Mouse (Mus musculus): ENCODE data around the gene Tmem229b. TPM values are rescaled to one million over a fixed set of nuclear protein-coding genes. Genes with fewer than 3 reads are reported as not detected.
A peak's percentile ranks its signal among the peaks of the same experiment; 100 is the strongest.

The Tmem229b gene
- 54.4 and 62.1 TPM in 2 replicates for polyA plus RNA-seq (2014; fragmentation: Nextera tagmentation; extraction: Ambion mirVana)

GRCm38 (mm10) chr12:79007126-79007753 lies at the start of gene Tmem229b:
Gene Tmem229b (minus strand): TSS chr12:79007627.
- Histone ChIP-seq H3K4me3 (replicated peaks; ENCODE audit: low read depth, low read length) (peak within 1 kb of the TSS; percentile 90), H3K4me1 (ENCODE audit: control insufficient read depth, insufficient read depth, low read length) (peaks cover 9% of the 10 kb centered on the region), H3K9me3 (ENCODE audit: control insufficient read depth, low read length) (no peaks in the 10 kb centered on the region), H3K36me3 (ENCODE audit: control insufficient read depth, insufficient read depth, low read length) (no peaks in the 10 kb centered on the region), H3K9ac (replicated peaks; ENCODE audit: low read length) (peak within 1 kb of the TSS; percentile 96), H3K27ac (replicated peaks; ENCODE audit: low read depth, low read length) (peak within 1 kb of the TSS; percentile 92), H3K27me3 (ENCODE audit: control insufficient read depth, insufficient read depth, low read length) (no peaks in the 10 kb centered on the region), H3K4me2 (ENCODE audit: low read length) (peak within 1 kb of the TSS; percentile 79)
- WGBS = 2% methylated on average over 48 of the region's 49 CpGs
- peak; percentile 88 for DNase-seq
- peak; percentile 92 for ATAC-seq (ENCODE audit: low FRiP score, low TSS enrichment)

GRCm38 (mm10) chr12:79055276-79055675 lies 47.8 kb upstream of the Tmem229b start:
- Histone ChIP-seq H3K9ac (replicated peaks; ENCODE audit: low read length) (no peak overlapping the region), H3K27ac (replicated peaks; ENCODE audit: low read depth, low read length) (no peak overlapping the region), H3K9me3 (ENCODE audit: control insufficient read depth, low read length) (no peaks in the 10 kb centered on the region), H3K4me1 (ENCODE audit: control insufficient read depth, insufficient read depth, low read length) (no peaks in the 10 kb centered on the region), H3K4me2 (ENCODE audit: low read length) (no peak overlapping the region), H3K27me3 (ENCODE audit: control insufficient read depth, insufficient read depth, low read length) (no peaks in the 10 kb centered on the region), H3K4me3 (replicated peaks; ENCODE audit: low read depth, low read length) (no peak overlapping the region), H3K36me3 (ENCODE audit: control insufficient read depth, insufficient read depth, low read length) (peaks cover 38% of the 10 kb centered on the region)
- ATAC-seq (ENCODE audit: low FRiP score, low TSS enrichment) = no peak
- no peak for DNase-seq
- 92% methylated on average over 7 of the region's 7 CpGs for WGBS

- Histone ChIP-seq H3K27ac (replicated peaks; ENCODE audit: low read depth, low read length) (no peak overlapping the region), H3K36me3 (ENCODE audit: control insufficient read depth, insufficient read depth, low read length) (peaks cover 39% of the 10 kb centered on the region), H3K4me3 (replicated peaks; ENCODE audit: low read depth, low read length) (no peak overlapping the region), H3K9me3 (ENCODE audit: control insufficient read depth, low read length) (no peaks in the 10 kb centered on the region), H3K4me2 (ENCODE audit: low read length) (no peak overlapping the region), H3K27me3 (ENCODE audit: control insufficient read depth, insufficient read depth, low read length) (no peaks in the 10 kb centered on the region), H3K4me1 (ENCODE audit: control insufficient read depth, insufficient read depth, low read length) (no peaks in the 10 kb centered on the region), H3K9ac (replicated peaks; ENCODE audit: low read length) (no peak overlapping the region)
- DNase-seq (no peak), ATAC-seq (ENCODE audit: low FRiP score, low TSS enrichment) (no peak)
- WGBS = 92% methylated on average over 2 of the region's 2 CpGs
Observed at GRCm38 (mm10) chr12:79052073-79052472, 44.6 kb upstream of the Tmem229b start.

GRCm38 (mm10) chr12:79050545-79051212 lies 43.3 kb upstream of the Tmem229b start:
- Histone ChIP-seq H3K9ac (replicated peaks; ENCODE audit: low read length) (no peak overlapping the region), H3K27me3 (ENCODE audit: control insufficient read depth, insufficient read depth, low read length) (no peaks in the 10 kb centered on the region), H3K36me3 (ENCODE audit: control insufficient read depth, insufficient read depth, low read length) (peaks cover 37% of the 10 kb centered on the region), H3K4me1 (ENCODE audit: control insufficient read depth, insufficient read depth, low read length) (no peaks in the 10 kb centered on the region), H3K9me3 (ENCODE audit: control insufficient read depth, low read length) (no peaks in the 10 kb centered on the region), H3K4me3 (replicated peaks; ENCODE audit: low read depth, low read length) (no peak overlapping the region), H3K27ac (replicated peaks; ENCODE audit: low read depth, low read length) (no peak overlapping the region), H3K4me2 (ENCODE audit: low read length) (no peak overlapping the region)
- ATAC-seq (ENCODE audit: low FRiP score, low TSS enrichment) (no peak), DNase-seq (no peak)
- WGBS = 94% methylated on average over 3 of the region's 3 CpGs

- Histone ChIP-seq H3K27ac (replicated peaks; ENCODE audit: low read depth, low read length) (no peak overlapping the region), H3K27me3 (ENCODE audit: control insufficient read depth, insufficient read depth, low read length) (no peaks in the 10 kb centered on the region), H3K4me2 (ENCODE audit: low read length) (no peak overlapping the region), H3K9me3 (ENCODE audit: control insufficient read depth, low read length) (no peaks in the 10 kb centered on the region), H3K36me3 (ENCODE audit: control insufficient read depth, insufficient read depth, low read length) (peaks cover 33% of the 10 kb centered on the region), H3K9ac (replicated peaks; ENCODE audit: low read length) (no peak overlapping the region), H3K4me1 (ENCODE audit: control insufficient read depth, insufficient read depth, low read length) (no peaks in the 10 kb centered on the region), H3K4me3 (replicated peaks; ENCODE audit: low read depth, low read length) (no peak overlapping the region)
- no peak for ATAC-seq (ENCODE audit: low FRiP score, low TSS enrichment)
- DNase-seq = no peak
- WGBS = 86% methylated on average over 2 of the region's 2 CpGs
Observed at GRCm38 (mm10) chr12:79049807-79050206, 42.4 kb upstream of the Tmem229b start.

- H3K9ac ChIP-seq (replicated peaks; ENCODE audit: low read length) = no peak overlapping the region
- peaks cover 30% of the 10 kb centered on the region for H3K36me3 ChIP-seq (ENCODE audit: control insufficient read depth, insufficient read depth, low read length)
- H3K4me1 ChIP-seq (ENCODE audit: control insufficient read depth, insufficient read depth, low read length) = no peaks in the 10 kb centered on the region
- no peak for ATAC-seq (ENCODE audit: low FRiP score, low TSS enrichment)
- no peak for DNase-seq
- WGBS = 94% methylated on average over 1 of the region's 1 CpGs
- H3K27ac ChIP-seq (replicated peaks; ENCODE audit: low read depth, low read length) = no peak overlapping the region
- H3K4me2 ChIP-seq (ENCODE audit: low read length) = no peak overlapping the region
- no peak overlapping the region for H3K4me3 ChIP-seq (replicated peaks; ENCODE audit: low read depth, low read length)
- no peaks in the 10 kb centered on the region for H3K27me3 ChIP-seq (ENCODE audit: control insufficient read depth, insufficient read depth, low read length)
- H3K9me3 ChIP-seq (ENCODE audit: control insufficient read depth, low read length) = no peaks in the 10 kb centered on the region
Observed at GRCm38 (mm10) chr12:79048898-79049297, 41.5 kb upstream of the Tmem229b start.

GRCm38 (mm10) chr12:79047203-79047602 lies 39.8 kb upstream of the Tmem229b start:
- H3K4me3 ChIP-seq (replicated peaks; ENCODE audit: low read depth, low read length) = no peak overlapping the region
- H3K4me1 ChIP-seq (ENCODE audit: control insufficient read depth, insufficient read depth, low read length) = no peaks in the 10 kb centered on the region
- no peak overlapping the region for H3K27ac ChIP-seq (replicated peaks; ENCODE audit: low read depth, low read length)
- H3K9me3 ChIP-seq (ENCODE audit: control insufficient read depth, low read length) = no peaks in the 10 kb centered on the region
- WGBS = 91% methylated on average over 7 of the region's 7 CpGs
- H3K36me3 ChIP-seq (ENCODE audit: control insufficient read depth, insufficient read depth, low read length) = peaks cover 30% of the 10 kb centered on the region; the same call in 1 of the 2 replicates
- ATAC-seq (ENCODE audit: low FRiP score, low TSS enrichment) (no peak), DNase-seq (no peak)
- no peak overlapping the region for H3K9ac ChIP-seq (replicated peaks; ENCODE audit: low read length)
- H3K4me2 ChIP-seq (ENCODE audit: low read length) = no peak overlapping the region
- no peaks in the 10 kb centered on the region for H3K27me3 ChIP-seq (ENCODE audit: control insufficient read depth, insufficient read depth, low read length)

- Histone ChIP-seq H3K9ac (replicated peaks; ENCODE audit: low read length) (no peak overlapping the region), H3K9me3 (ENCODE audit: control insufficient read depth, low read length) (no peaks in the 10 kb centered on the region), H3K27me3 (ENCODE audit: control insufficient read depth, insufficient read depth, low read length) (no peaks in the 10 kb centered on the region), H3K4me2 (ENCODE audit: low read length) (no peak overlapping the region), H3K36me3 (ENCODE audit: control insufficient read depth, insufficient read depth, low read length) (peaks cover 29% of the 10 kb centered on the region; the same call in 1 of the 2 replicates), H3K4me1 (ENCODE audit: control insufficient read depth, insufficient read depth, low read length) (no peaks in the 10 kb centered on the region), H3K4me3 (replicated peaks; ENCODE audit: low read depth, low read length) (no peak overlapping the region), H3K27ac (replicated peaks; ENCODE audit: low read depth, low read length) (no peak overlapping the region)
- ATAC-seq (ENCODE audit: low FRiP score, low TSS enrichment) (no peak), DNase-seq (no peak)
- 80% methylated on average over 6 of the region's 6 CpGs for WGBS
Observed at GRCm38 (mm10) chr12:79046171-79046570, 38.7 kb upstream of the Tmem229b start.

GRCm38 (mm10) chr12:79044668-79045067 lies 37.2 kb upstream of the Tmem229b start:
- 92% methylated on average over 8 of the region's 8 CpGs for WGBS
- H3K36me3 ChIP-seq (ENCODE audit: control insufficient read depth, insufficient read depth, low read length) = peaks cover 20% of the 10 kb centered on the region; the same call in 1 of the 2 replicates
- no peak overlapping the region for H3K9ac ChIP-seq (replicated peaks; ENCODE audit: low read length)
- no peak for ATAC-seq (ENCODE audit: low FRiP score, low TSS enrichment)
- no peaks in the 10 kb centered on the region for H3K9me3 ChIP-seq (ENCODE audit: control insufficient read depth, low read length)
- no peak for DNase-seq
- no peaks in the 10 kb centered on the region for H3K27me3 ChIP-seq (ENCODE audit: control insufficient read depth, insufficient read depth, low read length)
- H3K27ac ChIP-seq (replicated peaks; ENCODE audit: low read depth, low read length) = no peak overlapping the region
- no peaks in the 10 kb centered on the region for H3K4me1 ChIP-seq (ENCODE audit: control insufficient read depth, insufficient read depth, low read length)
- H3K4me3 ChIP-seq (replicated peaks; ENCODE audit: low read depth, low read length) = no peak overlapping the region
- H3K4me2 ChIP-seq (ENCODE audit: low read length) = no peak overlapping the region

Data from midbrain, embryonic 14.5 days (tissue).